Mouse (Mus musculus) small intestine, adult 2 months (tissue): ENCODE data around the gene Mkln1.

Experiments used
- CTCF ChIP-seq: fragments of 200-500 bp; IDR thresholded peaks from 2 replicates; pipeline ENCODE4 v1.5.1; 2012; ENCODE audit warnings: low read depth, mild to moderate bottlenecking, control low read depth, inconsistent platforms, low read length, moderate library complexity, mixed read lengths; ENCODE audit not compliant: insufficient replicate concordance, insufficient read length; ENCODE audit errors: extremely low read depth
- POLR2A ChIP-seq: fragments of 200-500 bp; IDR thresholded peaks from 2 replicates; pipeline ENCODE4 v1.6.1; 2012; ENCODE audit warnings: low read depth, mild to moderate bottlenecking, control low read depth, inconsistent platforms, low read length, moderate library complexity

GRCm38 (mm10) chr6:31531880-31532279 is 133.3 kb downstream of the Mkln1 start:
- TF ChIP-seq CTCF: no peak
- no peak for TF ChIP-seq POLR2A
